Mouse (Mus musculus) forebrain, embryonic 10.5 days (tissue): ENCODE measurements around the gene Asrgl1. TPM values are rescaled to one million over a fixed set of nuclear protein-coding genes. Genes with fewer than 3 reads are reported as not detected.
"Not testable (repeated sequence)": the region's sequence is repeated elsewhere in the genome, so short reads cannot be mapped to it uniquely, and the experiment has no call there.

Experiments used
- DNase-seq: peaks from one replicate; pipeline ENCODE4 v3.0.0-alpha.2; 2017; ENCODE audit warnings: low spot score; ENCODE audit errors: extremely low spot score
- H3K27ac ChIP-seq: fragments of 300-500 bp; sonication (generic); 2 replicates; pipeline ENCODE4 v1.5.1; 2016; ENCODE audit warnings: mild to moderate bottlenecking
- H3K27me3 ChIP-seq: fragments of 300-500 bp; sonication (generic); 2 replicates; pipeline ENCODE4 v1.6.1; 2016; ENCODE audit warnings: mild to moderate bottlenecking; ENCODE audit not compliant: poor library complexity, severe bottlenecking
- H3K36me3 ChIP-seq: fragments of 300-500 bp; sonication (generic); replicated peaks from 2 replicates; pipeline ENCODE4 v1.6.1; 2016; ENCODE audit warnings: mild to moderate bottlenecking, moderate library complexity
- H3K4me1 ChIP-seq: fragments of 300-500 bp; sonication (generic); 2 replicates; pipeline ENCODE4 v1.6.1; 2016
- H3K4me3 ChIP-seq: fragments of 300-500 bp; sonication (generic); 2 replicates; pipeline ENCODE4 v1.5.1; 2016; ENCODE audit warnings: mild to moderate bottlenecking, moderate library complexity
- H3K9me3 ChIP-seq: fragments of 300-500 bp; sonication (generic); 2 replicates; pipeline ENCODE4 v1.6.1; 2016; ENCODE audit warnings: mild to moderate bottlenecking, moderate library complexity
- WGBS: fragments of 180-500 bp; shearing (Covaris S2); methylation state at CpG from one replicate; pipeline ENCODE4 v1.1.7; 2016; 5-methylcytosine and 5-hydroxymethylcytosine counted together
- polyA plus RNA-seq: library from polyadenylated mRNA; unstranded; fragments of >200 nt; fragmentation: Nextera tagmentation; extraction: Ambion mirVana; gene quantifications from 2 replicates; pipeline ENCODE4 v1.2.1, GENCODE M21; 2016

Asrgl1 gene
- polyA plus RNA-seq, 1 experiment from 2014 or later, result 17.8 TPM

GRCm38 (mm10) chr19:9097441-9097840 is 38.0 kb downstream of the Asrgl1 start:
- no peak overlapping the region for H3K27ac ChIP-seq
- WGBS, result 93% methylated on average over 13 of the region's 13 CpGs
- H3K9me3 ChIP-seq, result no peaks in the 10 kb centered on the region
- no peak overlapping the region for H3K4me3 ChIP-seq
- no peaks in the 10 kb centered on the region for H3K36me3 ChIP-seq
- no peaks in the 10 kb centered on the region for H3K27me3 ChIP-seq
- no peak for DNase-seq
- no peaks in the 10 kb centered on the region for H3K4me1 ChIP-seq

GRCm38 (mm10) chr19:9095111-9095510 is 40.3 kb downstream of the Asrgl1 start:
- no peaks in the 10 kb centered on the region for H3K27me3 ChIP-seq
- WGBS, result 80% methylated on average over 5 of the region's 5 CpGs
- DNase-seq, result no peak

DNA sequence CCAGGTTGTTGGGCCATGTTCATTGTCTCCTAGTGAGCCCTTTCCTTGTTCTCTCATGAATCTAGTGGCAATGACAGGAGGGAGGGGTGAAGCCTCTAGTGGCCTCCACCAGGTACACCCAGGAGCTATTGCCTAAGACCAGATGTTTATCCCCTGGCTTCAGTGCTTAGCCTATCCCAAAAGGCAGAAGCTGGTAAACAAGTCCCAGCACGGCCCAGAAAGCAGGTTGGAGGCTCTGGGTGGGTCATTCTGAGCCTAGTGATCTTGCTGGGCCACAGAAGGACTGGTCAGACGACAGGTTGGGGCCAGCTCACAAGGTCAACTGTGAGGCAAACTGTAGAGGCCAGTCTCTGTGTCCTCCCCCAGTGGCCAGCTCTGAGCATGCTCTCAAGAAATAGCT is 44.7 kb downstream of the Asrgl1 start:
- WGBS, result 61% methylated on average over 2 of the region's 2 CpGs
- DNase-seq, result no peak

More at GRCm38 (mm10) chr19:9095111-9095510, 40.3 kb downstream of the Asrgl1 start:
- H3K9me3 ChIP-seq, result no peaks in the 10 kb centered on the region
- H3K4me3 ChIP-seq, result no peak overlapping the region
- no peaks in the 10 kb centered on the region for H3K36me3 ChIP-seq
- H3K27ac ChIP-seq, result no peak overlapping the region
- H3K4me1 ChIP-seq, result no peaks in the 10 kb centered on the region

GRCm38 (mm10) chr19:9090191-9090590 is 45.2 kb downstream of the Asrgl1 start:
- H3K4me1 ChIP-seq, result no peaks in the 10 kb centered on the region
- H3K9me3 ChIP-seq, result no peaks in the 10 kb centered on the region
- no peak overlapping the region for H3K4me3 ChIP-seq
- no peak for DNase-seq
- WGBS, result 81% methylated on average over 4 of the region's 4 CpGs
- H3K36me3 ChIP-seq, result no peaks in the 10 kb centered on the region
- no peak overlapping the region for H3K27ac ChIP-seq
- no peaks in the 10 kb centered on the region for H3K27me3 ChIP-seq

More for the DNA sequence above, 44.7 kb downstream of the Asrgl1 start:
- Histone ChIP-seq H3K4me3 (no peak overlapping the region), H3K9me3 (no peaks in the 10 kb centered on the region), H3K4me1 (no peaks in the 10 kb centered on the region), H3K27ac (no peak overlapping the region), H3K27me3 (no peaks in the 10 kb centered on the region), H3K36me3 (no peaks in the 10 kb centered on the region)

DNA sequence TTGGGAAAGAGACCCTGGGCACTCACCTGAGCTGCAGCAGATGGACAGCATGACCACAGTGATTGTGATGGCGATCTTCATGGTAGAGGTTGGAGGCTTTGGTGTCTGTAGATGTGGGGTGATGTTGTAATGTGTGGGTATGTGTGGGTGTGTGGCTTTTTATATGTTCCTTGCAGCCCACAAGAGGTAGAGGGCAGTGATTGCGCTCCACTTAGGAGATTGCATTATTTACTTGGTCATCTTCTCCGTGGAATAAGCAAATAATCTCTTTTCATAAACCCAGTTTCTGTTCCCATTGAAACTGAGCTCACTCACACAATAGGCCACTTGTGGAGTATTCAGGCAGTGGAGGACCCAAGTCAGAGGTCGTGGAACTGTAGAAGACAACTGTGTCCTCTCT is 47.6 kb downstream of the Asrgl1 start, which contains the start of gene Scgb1a1:
Scgb1a1 (minus strand) TSS at position 138 of the 400 bp plus-strand sequence.
- Histone ChIP-seq H3K4me3 (no peak within 1 kb of the TSS), H3K4me1 (peaks cover 3% of the 10 kb centered on the region), H3K27me3 (peaks cover 7% of the 10 kb centered on the region), H3K27ac (no peak within 1 kb of the TSS), H3K9me3 (no peaks in the 10 kb centered on the region), H3K36me3 (no peaks in the 10 kb centered on the region)
- WGBS, result 82% methylated on average over 4 of the region's 4 CpGs
- no peak for DNase-seq

GRCm38 (mm10) chr19:9083892-9084291 is 51.5 kb downstream of the Asrgl1 start:
- not testable (repeated sequence) for H3K36me3 ChIP-seq, H3K4me3 ChIP-seq, H3K27ac ChIP-seq, H3K9me3 ChIP-seq, DNase-seq
- Histone ChIP-seq H3K27me3 (peaks cover 12% of the 10 kb centered on the region), H3K4me1 (peaks cover 17% of the 10 kb centered on the region)
- WGBS, result 74% methylated on average over 2 of the region's 2 CpGs

GRCm38 (mm10) chr19:9083010-9083355 is 52.5 kb downstream of the Asrgl1 start:
- DNase-seq, result no peak
- peaks cover 12% of the 10 kb centered on the region for H3K27me3 ChIP-seq
- no peaks in the 10 kb centered on the region for H3K36me3 ChIP-seq
- no peaks in the 10 kb centered on the region for H3K9me3 ChIP-seq
- H3K27ac ChIP-seq, result no peak overlapping the region
- H3K4me3 ChIP-seq, result no peak overlapping the region
- WGBS, result 81% methylated on average over 2 of the region's 2 CpGs
- H3K4me1 ChIP-seq, result peaks cover 17% of the 10 kb centered on the region

- no peak overlapping the region for H3K27ac ChIP-seq
- peak overlapping the region; percentile 31 for H3K4me3 ChIP-seq
Observed at GRCm38 (mm10) chr19:9082191-9083009, 53.0 kb downstream of the Asrgl1 start.

GRCm38 (mm10) chr19:9081311-9082190 is 53.9 kb downstream of the Asrgl1 start:
- Histone ChIP-seq H3K27me3 (peaks cover 12% of the 10 kb centered on the region), H3K4me3 (no peak overlapping the region), H3K4me1 (peaks cover 17% of the 10 kb centered on the region), H3K36me3 (no peaks in the 10 kb centered on the region), H3K27ac (no peak overlapping the region), H3K9me3 (no peaks in the 10 kb centered on the region)
- no peak for DNase-seq
- WGBS, result 88% methylated on average over 14 of the region's 14 CpGs

More at GRCm38 (mm10) chr19:9082191-9083009, 53.0 kb downstream of the Asrgl1 start:
- Histone ChIP-seq H3K27me3 (peaks cover 12% of the 10 kb centered on the region), H3K9me3 (no peaks in the 10 kb centered on the region), H3K4me1 (peaks cover 17% of the 10 kb centered on the region), H3K36me3 (no peaks in the 10 kb centered on the region)
- 21% methylated on average over 23 of the region's 23 CpGs for WGBS
- peak; percentile 84 for DNase-seq

GRCm38 (mm10) chr19:9079916-9080315 is 55.5 kb downstream of the Asrgl1 start:
- 41% methylated on average over 7 of the region's 7 CpGs for WGBS
- no peaks in the 10 kb centered on the region for H3K36me3 ChIP-seq

GRCm38 (mm10) chr19:9076982-9077660 is 58.3 kb downstream of the Asrgl1 start:
- Histone ChIP-seq H3K27me3 (0 out of 2 replicates have a peak, but pooled peaks cover 5% of the 10 kb centered on the region), H3K36me3 (no peaks in the 10 kb centered on the region), H3K4me3 (no peak overlapping the region), H3K9me3 (no peaks in the 10 kb centered on the region), H3K4me1 (peaks cover 8% of the 10 kb centered on the region; the same call in 1 of the 2 replicates), H3K27ac (no peak overlapping the region)
- DNase-seq, result no peak
- WGBS, result 77% methylated on average over 4 of the region's 4 CpGs

More at GRCm38 (mm10) chr19:9079916-9080315, 55.5 kb downstream of the Asrgl1 start:
- no peak overlapping the region for H3K27ac ChIP-seq
- peaks cover 12% of the 10 kb centered on the region for H3K27me3 ChIP-seq
- H3K9me3 ChIP-seq, result no peaks in the 10 kb centered on the region
- DNase-seq, result no peak
- H3K4me3 ChIP-seq, result no peak overlapping the region
- peaks cover 17% of the 10 kb centered on the region for H3K4me1 ChIP-seq

DNA sequence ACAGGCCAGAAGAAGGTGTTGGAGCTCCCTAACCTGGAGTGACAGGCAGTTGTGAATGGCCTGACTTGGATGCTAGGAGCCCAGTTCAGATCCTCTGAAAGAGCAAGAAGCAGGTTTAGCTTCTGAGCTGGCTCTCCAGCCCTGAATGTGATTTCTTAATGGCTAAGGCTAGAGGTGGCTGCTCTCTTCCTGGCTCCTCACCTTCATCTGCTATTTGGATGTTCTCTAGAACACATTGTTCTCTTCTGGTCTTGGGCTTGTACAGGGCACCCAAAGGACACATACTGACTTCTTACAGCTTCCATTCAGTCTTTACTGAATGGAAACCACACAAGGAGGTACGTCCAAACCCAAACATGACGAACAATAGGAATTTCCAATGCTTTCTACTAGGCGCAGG is 59.4 kb downstream of the Asrgl1 start:
- Histone ChIP-seq H3K9me3 (no peaks in the 10 kb centered on the region), H3K4me1 (peaks cover 11% of the 10 kb centered on the region), H3K27me3 (0 out of 2 replicates have a peak, but pooled peaks cover 1% of the 10 kb centered on the region), H3K36me3 (no peaks in the 10 kb centered on the region), H3K4me3 (no peak overlapping the region), H3K27ac (no peak overlapping the region)
- DNase-seq, result no peak
- WGBS, result 88% methylated on average over 3 of the region's 3 CpGs
